Mouse (Mus musculus): ENCODE results near the gene Hist1h2ac. TPM values are rescaled to one million over a fixed set of nuclear protein-coding genes. Genes with fewer than 3 reads are reported as not detected.

The Hist1h2ac gene
- polyA plus RNA-seq, 1 experiment from 2014 or later = 1.1 TPM

Small RNA genes within 50 kb of the gene (microRNA-seq; reads per million reads assigned to microRNA genes)
- gene Gm44350 (ENCODE audit: borderline number of aligned reads) = not detected

Other genes with a start within 250 kb of the Hist1h2ac start
- gene Btn1a1, start 218.0 kb downstream of the Hist1h2ac start, polyA plus RNA-seq (2015; fragmentation: Nextera tagmentation; extraction: Ambion mirVana) = 0.04 TPM in 1 of 2 replicates, not detected in the other
- 0.55 and 0.65 TPM in 2 replicates for gene Btn2a2, start 195.1 kb downstream of the Hist1h2ac start, polyA plus RNA-seq (2015; fragmentation: Nextera tagmentation; extraction: Ambion mirVana)
- gene Hist1h4h, start 152.9 kb downstream of the Hist1h2ac start, polyA plus RNA-seq (2015; fragmentation: Nextera tagmentation; extraction: Ambion mirVana) = 6.1 and 7.1 TPM in 2 replicates
- 2.7 and 3.4 TPM in 2 replicates for gene Hist1h2af, start 150.0 kb downstream of the Hist1h2ac start, polyA plus RNA-seq (2015; fragmentation: Nextera tagmentation; extraction: Ambion mirVana)
- 3.2 and 5.3 TPM in 2 replicates for gene Hist1h3g, start 148.5 kb downstream of the Hist1h2ac start, polyA plus RNA-seq (2015; fragmentation: Nextera tagmentation; extraction: Ambion mirVana)
- gene Hist1h2bh, start 140.6 kb downstream of the Hist1h2ac start, polyA plus RNA-seq (2015; fragmentation: Nextera tagmentation; extraction: Ambion mirVana) = 1.0 and 1.1 TPM in 2 replicates
- gene Hist1h3f, start 139.9 kb downstream of the Hist1h2ac start, polyA plus RNA-seq (2015; fragmentation: Nextera tagmentation; extraction: Ambion mirVana) = 0.25 and 0.37 TPM in 2 replicates
- gene Hist1h4f, start 132.3 kb downstream of the Hist1h2ac start, polyA plus RNA-seq (2015; fragmentation: Nextera tagmentation; extraction: Ambion mirVana) = 1.1 and 1.7 TPM in 2 replicates
- gene Hist1h1d, start 130.7 kb downstream of the Hist1h2ac start, polyA plus RNA-seq (2015; fragmentation: Nextera tagmentation; extraction: Ambion mirVana) = 0.44 and 0.55 TPM in 2 replicates
- gene Hist1h3e, start 121.6 kb downstream of the Hist1h2ac start, polyA plus RNA-seq (2015; fragmentation: Nextera tagmentation; extraction: Ambion mirVana) = 3.7 and 4.4 TPM in 2 replicates
- 53.3 and 77.8 TPM in 2 replicates for gene Hist1h2ae, start 112.7 kb downstream of the Hist1h2ac start, polyA plus RNA-seq (2015; fragmentation: Nextera tagmentation; extraction: Ambion mirVana)
- 6.5 and 8.3 TPM in 2 replicates for gene Hist1h2bg, start 112.6 kb downstream of the Hist1h2ac start, polyA plus RNA-seq (2015; fragmentation: Nextera tagmentation; extraction: Ambion mirVana)
- gene Hist1h2bf, start 109.8 kb downstream of the Hist1h2ac start, polyA plus RNA-seq (2015; fragmentation: Nextera tagmentation; extraction: Ambion mirVana) = 2.8 and 3.7 TPM in 2 replicates
- gene Hist1h2ad, start 109.6 kb downstream of the Hist1h2ac start, polyA plus RNA-seq (2015; fragmentation: Nextera tagmentation; extraction: Ambion mirVana) = 1.8 and 3.9 TPM in 2 replicates
- 5.0 and 6.0 TPM in 2 replicates for gene Hist1h3d, start 108.2 kb downstream of the Hist1h2ac start, polyA plus RNA-seq (2015; fragmentation: Nextera tagmentation; extraction: Ambion mirVana)
- 86.2 and 107 TPM in 2 replicates for gene Hist1h4d, start 102.3 kb downstream of the Hist1h2ac start, polyA plus RNA-seq (2015; fragmentation: Nextera tagmentation; extraction: Ambion mirVana)
- 2.7 and 3.6 TPM in 2 replicates for gene Hist1h2be, start 62.8 kb downstream of the Hist1h2ac start, polyA plus RNA-seq (2015; fragmentation: Nextera tagmentation; extraction: Ambion mirVana)
- gene Hist1h1e, start 61.4 kb downstream of the Hist1h2ac start, polyA plus RNA-seq (2015; fragmentation: Nextera tagmentation; extraction: Ambion mirVana) = 14.7 and 20.7 TPM in 2 replicates
- gene Hist1h2bc, start 251 bp upstream of the Hist1h2ac start, polyA plus RNA-seq (2015; fragmentation: Nextera tagmentation; extraction: Ambion mirVana) = 63.3 and 66.8 TPM in 2 replicates
- gene Hist1h1t, start 11.9 kb upstream of the Hist1h2ac start, polyA plus RNA-seq (2015; fragmentation: Nextera tagmentation; extraction: Ambion mirVana) = not detected in 2 replicates
- gene Hist1h4c, start 14.5 kb upstream of the Hist1h2ac start, polyA plus RNA-seq (2015; fragmentation: Nextera tagmentation; extraction: Ambion mirVana) = 4.2 and 5.3 TPM in 2 replicates
- gene Hfe, start 26.9 kb upstream of the Hist1h2ac start, polyA plus RNA-seq (2015; fragmentation: Nextera tagmentation; extraction: Ambion mirVana) = 8.7 and 13.0 TPM in 2 replicates
- 36.4 TPM in 2 replicates for gene Hist1h1c, start 54.9 kb upstream of the Hist1h2ac start, polyA plus RNA-seq (2015; fragmentation: Nextera tagmentation; extraction: Ambion mirVana)
- gene Hist1h3c, start 61.7 kb upstream of the Hist1h2ac start, polyA plus RNA-seq (2015; fragmentation: Nextera tagmentation; extraction: Ambion mirVana) = 3.5 and 4.8 TPM in 2 replicates
- gene Hist1h2bb, start 62.8 kb upstream of the Hist1h2ac start, polyA plus RNA-seq (2015; fragmentation: Nextera tagmentation; extraction: Ambion mirVana) = 2.0 and 2.1 TPM in 2 replicates
- 23.1 and 38.3 TPM in 2 replicates for gene Hist1h2ab, start 67.2 kb upstream of the Hist1h2ac start, polyA plus RNA-seq (2015; fragmentation: Nextera tagmentation; extraction: Ambion mirVana)
- 8.4 and 9.7 TPM in 2 replicates for gene Hist1h3b, start 68.3 kb upstream of the Hist1h2ac start, polyA plus RNA-seq (2015; fragmentation: Nextera tagmentation; extraction: Ambion mirVana)
- 2.6 and 3.0 TPM in 2 replicates for gene Hist1h4b, start 73.1 kb upstream of the Hist1h2ac start, polyA plus RNA-seq (2015; fragmentation: Nextera tagmentation; extraction: Ambion mirVana)
- 0.39 and 0.42 TPM in 2 replicates for gene Hist1h4a, start 77.3 kb upstream of the Hist1h2ac start, polyA plus RNA-seq (2015; fragmentation: Nextera tagmentation; extraction: Ambion mirVana)
- 2.3 and 3.5 TPM in 2 replicates for gene Hist1h3a, start 78.4 kb upstream of the Hist1h2ac start, polyA plus RNA-seq (2015; fragmentation: Nextera tagmentation; extraction: Ambion mirVana)
- 1.8 and 1.9 TPM in 2 replicates for gene Hist1h1a, start 79.7 kb upstream of the Hist1h2ac start, polyA plus RNA-seq (2015; fragmentation: Nextera tagmentation; extraction: Ambion mirVana)
- gene Trim38, start 86.0 kb upstream of the Hist1h2ac start, polyA plus RNA-seq (2015; fragmentation: Nextera tagmentation; extraction: Ambion mirVana) = not detected in 2 replicates
- not detected in 2 replicates for gene Slc17a2, start 123.0 kb upstream of the Hist1h2ac start, polyA plus RNA-seq (2015; fragmentation: Nextera tagmentation; extraction: Ambion mirVana)
- not detected in 2 replicates for gene Slc17a3, start 155.5 kb upstream of the Hist1h2ac start, polyA plus RNA-seq (2015; fragmentation: Nextera tagmentation; extraction: Ambion mirVana)
- gene Slc17a1, start 183.8 kb upstream of the Hist1h2ac start, polyA plus RNA-seq (2015; fragmentation: Nextera tagmentation; extraction: Ambion mirVana) = not detected in 2 replicates
- gene Slc17a4, start 231.1 kb upstream of the Hist1h2ac start, polyA plus RNA-seq (2015; fragmentation: Nextera tagmentation; extraction: Ambion mirVana) = not detected in 2 replicates

Measured in embryonic facial prominence, embryonic 15.5 days (tissue).